Mouse (Mus musculus) limb, embryonic 15.5 days (tissue): ENCODE measurements around the gene Gm26657. TPM values are rescaled to one million over a fixed set of nuclear protein-coding genes. Genes with fewer than 3 reads are reported as not detected.

Source experiments
- ATAC-seq: fragments of 200-750 bp; cut with Nextera tagmentation; 2 replicates; pipeline ENCODE4 v1.8.0; 2017; ENCODE audit warnings: low read depth, moderate TSS enrichment; ENCODE audit not compliant: insufficient number of reproducible peaks, low FRiP score, low TSS enrichment
- H3K27ac ChIP-seq: fragments of 300-500 bp; sonication (generic); 2 replicates; pipeline ENCODE4 v1.5.1; 2015; ENCODE audit warnings: moderate library complexity, mild to moderate bottlenecking, inconsistent platforms
- H3K27me3 ChIP-seq: fragments of 300-500 bp; sonication (generic); 2 replicates; pipeline ENCODE4 v1.6.1; 2015; ENCODE audit warnings: inconsistent platforms
- H3K36me3 ChIP-seq: fragments of 300-500 bp; sonication (generic); 2 replicates; pipeline ENCODE4 v1.6.1; 2015; ENCODE audit warnings: inconsistent platforms
- H3K4me1 ChIP-seq: fragments of 300-500 bp; sonication (generic); 2 replicates; pipeline ENCODE4 v1.6.1; 2015; ENCODE audit warnings: inconsistent platforms
- H3K4me2 ChIP-seq: fragments of 300-500 bp; sonication (generic); 2 replicates; pipeline ENCODE4 v1.6.1; 2015; ENCODE audit warnings: mild to moderate bottlenecking, inconsistent platforms
- H3K4me3 ChIP-seq: fragments of 300-500 bp; sonication (generic); 2 replicates; pipeline ENCODE4 v1.5.1; 2015; ENCODE audit warnings: mild to moderate bottlenecking, inconsistent platforms
- H3K9ac ChIP-seq: fragments of 300-500 bp; sonication (generic); 2 replicates; pipeline ENCODE4 v1.6.1; 2015; ENCODE audit warnings: inconsistent platforms
- H3K9me3 ChIP-seq: fragments of 300-500 bp; sonication (generic); 2 replicates; pipeline ENCODE4 v1.6.1; 2016; ENCODE audit warnings: inconsistent platforms
- WGBS: fragments of 180-500 bp; shearing (Covaris S2); methylation state at CpG from one replicate; pipeline ENCODE4 v1.1.7; 2015; 5-methylcytosine and 5-hydroxymethylcytosine counted together
- polyA plus RNA-seq: library from polyadenylated mRNA; unstranded; fragments of >200 nt; fragmentation: Nextera tagmentation; extraction: Ambion mirVana; gene quantifications from 2 replicates; pipeline ENCODE4 v1.2.1, GENCODE M21; 2015

Gene Gm26657
- polyA plus RNA-seq, 1 experiment from 2014 or later, result not detected

DNA sequence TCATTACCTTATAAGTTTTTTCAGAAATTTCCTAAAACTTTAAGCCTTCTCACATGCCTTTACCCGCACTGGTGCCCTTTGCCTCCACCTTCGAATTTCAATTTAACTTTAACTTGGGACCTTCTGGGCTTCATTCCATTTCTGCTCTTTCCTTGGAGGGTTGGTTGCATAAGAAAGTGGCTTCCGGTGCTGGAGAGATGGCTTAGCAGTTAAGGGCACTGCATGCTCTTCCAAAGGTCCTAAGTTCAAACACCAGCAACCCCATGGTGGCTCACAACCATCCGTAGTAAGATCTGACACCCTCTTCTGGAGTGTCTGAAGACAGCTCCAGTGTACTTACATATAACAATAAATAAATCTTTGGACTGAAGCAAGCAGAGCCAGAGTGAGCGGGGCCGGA, 16.6 kb upstream of the Gm26657 start:
- H3K36me3 ChIP-seq, result no peaks in the 10 kb centered on the region

DNA sequence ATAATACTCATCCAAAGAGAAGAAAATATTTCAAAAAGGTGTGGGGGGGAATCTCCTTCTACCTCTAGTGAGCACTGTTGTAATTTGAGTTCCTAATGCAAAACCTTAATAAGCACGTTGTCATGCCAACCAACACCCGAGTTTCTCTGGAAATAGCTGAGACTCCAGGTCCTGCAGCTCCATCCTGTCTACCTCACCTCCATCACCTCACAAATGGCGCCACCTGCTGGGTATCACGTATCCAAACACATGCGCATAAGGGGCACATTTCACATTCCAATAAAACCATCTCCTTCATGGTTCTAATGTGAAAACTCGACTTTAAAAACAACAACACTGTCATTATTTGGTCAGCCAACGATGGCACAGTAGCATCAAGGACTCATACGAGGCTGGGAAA, 14.0 kb upstream of the Gm26657 start:
- H3K36me3 ChIP-seq, result no peaks in the 10 kb centered on the region
- H3K4me3 ChIP-seq, result no peak overlapping the region
- no peak overlapping the region for H3K4me2 ChIP-seq
- H3K27me3 ChIP-seq, result no peaks in the 10 kb centered on the region
- WGBS, result 54% methylated on average over 8 of the region's 8 CpGs
- H3K4me1 ChIP-seq, result no peaks in the 10 kb centered on the region
- H3K9me3 ChIP-seq, result no peaks in the 10 kb centered on the region
- no peak overlapping the region for H3K9ac ChIP-seq
- H3K27ac ChIP-seq, result no peak overlapping the region
- ATAC-seq, result no peak

More for the DNA sequence above, 16.6 kb upstream of the Gm26657 start:
- Histone ChIP-seq H3K27me3 (no peaks in the 10 kb centered on the region), H3K4me1 (peaks cover 8% of the 10 kb centered on the region; the same call in 1 of the 2 replicates), H3K9ac (no peak overlapping the region), H3K4me3 (no peak overlapping the region), H3K27ac (no peak overlapping the region), H3K9me3 (no peaks in the 10 kb centered on the region), H3K4me2 (no peak overlapping the region)
- ATAC-seq, result no peak
- WGBS, result 91% methylated on average over 6 of the region's 6 CpGs

DNA sequence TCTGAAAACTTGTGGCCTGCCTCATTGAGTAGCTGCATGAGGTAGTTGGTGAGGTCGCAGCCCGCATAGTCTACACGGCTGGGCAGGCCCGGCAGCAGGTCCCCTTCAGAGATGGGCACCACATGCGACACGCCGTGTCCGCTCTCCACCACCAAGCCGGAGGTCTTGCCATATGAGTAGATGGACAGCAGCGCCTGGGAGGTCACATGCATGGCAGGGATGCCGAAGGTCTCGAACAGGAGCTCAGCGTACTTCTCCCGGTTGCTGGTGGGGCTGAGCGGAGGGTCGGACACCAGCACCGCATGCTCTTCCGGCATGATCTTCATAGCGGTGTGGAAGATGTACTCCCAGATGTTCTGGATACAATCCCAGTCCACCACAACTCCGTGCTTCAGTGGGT, 741 bp downstream of the Gm26657 start:
- ATAC-seq, result no peak

DNA sequence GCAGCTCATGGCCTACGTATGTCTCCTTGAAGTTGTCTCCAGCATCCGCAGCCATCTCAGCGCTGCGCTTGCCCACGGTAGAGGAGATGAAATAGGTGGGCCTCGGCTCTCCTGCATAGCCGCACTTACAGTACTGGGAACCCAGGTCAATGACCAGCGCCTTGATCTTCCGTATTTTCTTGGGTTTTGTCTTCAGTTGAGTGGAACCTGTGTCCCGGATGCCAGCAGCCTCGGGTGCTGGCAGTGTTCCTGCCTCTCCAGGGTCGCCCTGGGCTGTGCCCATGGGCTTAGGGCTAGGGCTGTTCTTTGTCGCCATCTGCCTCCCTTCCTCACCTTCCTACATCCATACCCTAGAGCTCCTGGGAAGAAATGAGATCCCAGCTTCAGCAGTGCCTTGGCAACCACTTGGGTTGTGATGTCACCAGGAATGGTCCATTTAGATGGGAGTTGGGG, 1.2 kb downstream of the Gm26657 start, which contains the start of gene Actl7b:
TSS of gene Actl7b (minus strand) at position 403 of the 453 bp plus-strand sequence.
- H3K36me3 ChIP-seq, result peaks cover 22% of the 10 kb centered on the region; the same call in 1 of the 2 replicates
- no peaks in the 10 kb centered on the region for H3K4me1 ChIP-seq
- no peak within 1 kb of the TSS for H3K27ac ChIP-seq
- ATAC-seq, result no peak
- no peak within 1 kb of the TSS for H3K4me3 ChIP-seq
- H3K9ac ChIP-seq, result no peak within 1 kb of the TSS
- no peaks in the 10 kb centered on the region for H3K27me3 ChIP-seq
- H3K9me3 ChIP-seq, result no peaks in the 10 kb centered on the region
- WGBS, result 91% methylated on average over 13 of the region's 13 CpGs
- no peak within 1 kb of the TSS for H3K4me2 ChIP-seq

More for the DNA sequence above, 741 bp downstream of the Gm26657 start:
- Histone ChIP-seq H3K4me2 (no peak overlapping the region), H3K9me3 (no peaks in the 10 kb centered on the region), H3K36me3 (peaks cover 17% of the 10 kb centered on the region; the same call in 1 of the 2 replicates), H3K4me1 (no peaks in the 10 kb centered on the region), H3K9ac (no peak overlapping the region), H3K27me3 (no peaks in the 10 kb centered on the region), H3K27ac (no peak overlapping the region), H3K4me3 (no peak overlapping the region)
- 94% methylated on average over 20 of the region's 20 CpGs for WGBS

DNA sequence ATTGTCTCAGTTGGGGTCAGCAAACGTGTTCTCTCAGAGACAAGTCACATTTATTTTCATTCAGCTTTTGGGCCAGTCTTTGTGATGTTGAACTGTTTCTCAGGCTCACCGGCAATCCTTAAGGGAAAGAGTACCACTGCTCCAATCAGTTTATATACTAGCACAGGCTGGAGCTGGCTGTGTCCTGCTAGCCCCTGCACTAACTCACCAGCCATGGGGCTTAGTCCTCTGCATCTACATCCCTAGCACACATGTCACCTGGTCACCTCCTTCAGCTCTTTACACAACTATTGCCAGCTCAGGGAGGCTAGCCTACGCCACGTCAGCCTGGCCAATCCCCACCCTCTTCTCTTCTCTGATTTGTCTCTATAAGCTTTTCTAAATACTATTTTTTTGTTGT, 2.8 kb downstream of the Gm26657 start:
- Histone ChIP-seq H3K27ac (no peak overlapping the region), H3K4me2 (no peak overlapping the region), H3K27me3 (no peaks in the 10 kb centered on the region), H3K36me3 (peaks cover 37% of the 10 kb centered on the region), H3K4me1 (no peaks in the 10 kb centered on the region), H3K9ac (no peak overlapping the region), H3K9me3 (no peaks in the 10 kb centered on the region), H3K4me3 (no peak overlapping the region)
- ATAC-seq, result no peak
- WGBS, result 80% methylated on average over 4 of the region's 4 CpGs

DNA sequence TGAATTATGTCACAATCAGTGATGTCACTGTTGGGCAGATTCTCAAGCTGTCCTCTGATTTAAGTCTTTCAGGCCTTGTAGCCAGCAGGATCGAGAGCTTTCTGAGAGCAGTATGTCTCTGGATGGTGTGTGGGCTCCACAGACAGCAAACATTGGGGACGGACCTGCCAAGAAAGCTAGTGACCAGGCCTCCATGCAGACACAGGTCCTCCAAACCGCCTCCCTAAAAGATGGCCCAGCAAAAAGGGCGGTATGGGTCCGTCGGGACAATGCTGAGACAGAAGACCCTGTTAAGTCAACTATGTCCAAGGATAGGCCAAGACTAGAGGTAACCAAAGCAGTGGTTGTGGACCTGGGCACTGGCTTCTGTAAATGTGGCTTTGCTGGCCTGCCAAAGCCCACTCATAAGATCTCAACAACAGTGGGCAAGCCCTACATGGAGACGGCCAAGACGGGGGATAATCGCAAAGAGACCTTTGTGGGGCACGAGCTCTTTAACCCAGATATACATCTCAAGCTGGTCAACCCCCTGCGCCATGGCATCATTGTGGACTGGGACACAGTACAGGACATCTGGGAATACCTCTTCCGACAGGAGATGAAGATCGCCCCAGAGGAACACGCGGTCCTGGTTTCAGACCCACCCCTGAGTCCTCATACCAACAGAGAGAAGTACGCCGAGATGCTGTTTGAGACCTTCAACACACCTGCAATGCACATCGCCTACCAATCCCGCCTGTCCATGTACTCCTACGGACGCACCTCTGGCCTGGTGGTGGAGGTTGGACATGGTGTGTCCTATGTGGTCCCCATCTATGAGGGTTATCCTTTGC, 3.7 kb downstream of the Gm26657 start, which contains the start of gene Actl7a:
TSS of gene Actl7a (plus strand) at position 51 of the 833 bp plus-strand sequence.
- 96% methylated on average over 21 of the region's 21 CpGs for WGBS

DNA sequence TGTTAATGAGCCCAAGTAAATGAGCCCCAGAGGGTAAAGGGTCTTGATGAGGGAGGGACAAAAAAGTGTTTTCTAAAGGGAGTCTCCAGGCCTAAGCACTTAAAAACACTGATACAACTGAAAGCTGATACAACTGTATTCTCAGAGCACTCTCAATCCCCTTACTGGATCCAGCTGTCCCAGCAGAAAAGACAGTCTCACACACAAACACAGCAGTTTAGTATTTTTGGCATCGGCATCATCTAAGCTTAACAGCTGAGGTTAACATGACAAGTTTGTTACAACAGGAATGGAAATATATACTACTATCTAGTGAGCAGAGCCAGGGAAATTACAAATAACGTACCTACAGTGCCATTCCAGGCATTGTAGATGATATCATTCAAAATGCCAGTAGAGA, 6.5 kb downstream of the Gm26657 start:
- peaks cover 68% of the 10 kb centered on the region for H3K36me3 ChIP-seq

More for the DNA sequence above, 3.7 kb downstream of the Gm26657 start, which contains the start of gene Actl7a:
- ATAC-seq, result no peak
- H3K36me3 ChIP-seq, result peaks cover 43% of the 10 kb centered on the region
- H3K27ac ChIP-seq, result no peak within 1 kb of the TSS
- H3K9me3 ChIP-seq, result no peaks in the 10 kb centered on the region
- H3K27me3 ChIP-seq, result no peaks in the 10 kb centered on the region
- H3K4me1 ChIP-seq, result no peaks in the 10 kb centered on the region
- no peak within 1 kb of the TSS for H3K9ac ChIP-seq
- H3K4me2 ChIP-seq, result no peak within 1 kb of the TSS
- H3K4me3 ChIP-seq, result no peak within 1 kb of the TSS

DNA sequence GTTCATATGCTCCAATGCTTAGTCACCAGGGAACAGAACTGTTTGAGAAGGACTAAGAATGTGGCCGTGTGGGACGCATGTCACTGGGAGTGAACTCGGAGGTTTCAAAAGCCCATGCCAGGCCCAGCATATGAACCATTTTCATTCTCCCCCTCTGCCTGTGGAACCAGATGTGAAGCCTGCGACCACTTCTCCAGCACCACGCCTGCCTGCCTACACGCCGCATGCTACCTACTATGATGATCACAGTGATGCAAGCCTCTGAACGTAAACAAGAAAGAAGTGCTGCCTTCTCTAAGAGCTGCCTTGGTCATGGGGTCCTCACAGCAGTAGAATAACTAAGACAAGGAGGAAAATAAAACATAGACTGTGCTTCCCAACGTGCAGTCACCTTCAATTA, 7.6 kb downstream of the Gm26657 start:
- H3K4me1 ChIP-seq, result no peaks in the 10 kb centered on the region
- H3K9me3 ChIP-seq, result no peaks in the 10 kb centered on the region
- no peak overlapping the region for H3K4me3 ChIP-seq
- H3K9ac ChIP-seq, result no peak overlapping the region
- H3K4me2 ChIP-seq, result no peak overlapping the region
- H3K36me3 ChIP-seq, result peaks cover 77% of the 10 kb centered on the region
- H3K27me3 ChIP-seq, result no peaks in the 10 kb centered on the region
- H3K27ac ChIP-seq, result no peak overlapping the region
- 94% methylated on average over 9 of the region's 9 CpGs for WGBS
- no peak for ATAC-seq

More for the DNA sequence above, 6.5 kb downstream of the Gm26657 start:
- no peak overlapping the region for H3K4me2 ChIP-seq
- no peaks in the 10 kb centered on the region for H3K9me3 ChIP-seq
- no peaks in the 10 kb centered on the region for H3K27me3 ChIP-seq
- no peaks in the 10 kb centered on the region for H3K4me1 ChIP-seq
- no peak overlapping the region for H3K9ac ChIP-seq
- H3K4me3 ChIP-seq, result no peak overlapping the region
- no peak for ATAC-seq
- H3K27ac ChIP-seq, result no peak overlapping the region
- WGBS, result 86% methylated on average over 2 of the region's 2 CpGs

DNA sequence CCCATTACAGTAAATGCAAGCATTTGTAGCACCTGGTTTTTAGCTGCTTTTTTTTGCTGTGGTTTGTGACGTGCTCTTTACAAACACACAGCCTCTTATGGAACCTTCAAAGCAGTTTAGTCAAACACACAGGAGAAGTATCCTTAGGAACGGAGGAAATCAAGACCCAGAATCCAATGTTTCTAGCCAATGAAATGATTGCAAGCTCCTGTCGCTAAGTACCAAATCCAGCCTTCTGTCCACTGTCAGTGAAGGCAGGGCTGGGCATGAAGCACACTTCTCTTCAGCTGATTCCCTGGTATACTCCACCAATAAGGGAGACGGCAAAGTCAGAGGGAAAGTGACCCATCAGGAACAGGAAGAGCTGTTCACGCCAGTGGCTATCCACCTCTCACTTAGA, 16.2 kb downstream of the Gm26657 start:
- no peaks in the 10 kb centered on the region for H3K9me3 ChIP-seq
- no peak overlapping the region for H3K4me3 ChIP-seq
- no peak overlapping the region for H3K4me2 ChIP-seq
- H3K9ac ChIP-seq, result no peak overlapping the region
- no peak overlapping the region for H3K27ac ChIP-seq
- 95% methylated on average over 5 of the region's 5 CpGs for WGBS
- peaks cover 90% of the 10 kb centered on the region for H3K36me3 ChIP-seq
- no peak for ATAC-seq
- H3K27me3 ChIP-seq, result no peaks in the 10 kb centered on the region
- no peaks in the 10 kb centered on the region for H3K4me1 ChIP-seq

DNA sequence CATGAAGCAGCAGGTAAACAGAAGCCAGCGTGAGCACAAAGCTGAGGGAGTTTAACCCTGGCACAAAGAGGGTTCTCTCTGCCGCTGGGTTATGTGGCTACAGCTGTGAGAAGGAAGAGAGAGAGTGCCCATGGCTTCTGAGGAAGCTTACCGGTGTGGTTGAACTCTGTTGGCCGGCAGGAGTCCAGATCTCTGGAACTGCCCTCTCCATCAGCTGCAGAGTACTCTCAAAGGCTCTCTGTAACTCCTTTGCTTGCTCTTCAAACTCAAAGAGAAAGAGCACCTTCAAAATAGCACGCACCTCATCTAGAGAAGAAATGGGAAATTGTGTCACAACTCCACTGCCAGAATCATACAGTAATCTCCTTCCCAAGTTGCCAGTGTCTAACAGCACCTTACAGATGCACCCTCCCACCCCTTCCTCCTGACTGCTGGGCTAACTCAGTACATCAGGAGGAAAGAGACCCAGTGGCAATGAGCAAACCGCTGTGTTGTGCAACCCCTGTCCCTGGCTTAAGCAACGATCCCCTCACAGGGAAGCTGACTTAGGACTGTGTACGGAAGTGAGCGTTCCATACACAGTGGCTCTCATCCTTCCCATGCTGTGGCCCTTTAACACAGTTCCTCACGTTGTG, 17.2 kb downstream of the Gm26657 start:
- Histone ChIP-seq H3K4me3 (no peak overlapping the region), H3K9ac (no peak overlapping the region), H3K36me3 (peaks cover 90% of the 10 kb centered on the region), H3K27me3 (no peaks in the 10 kb centered on the region), H3K4me2 (no peak overlapping the region), H3K27ac (no peak overlapping the region), H3K4me1 (no peaks in the 10 kb centered on the region), H3K9me3 (no peaks in the 10 kb centered on the region)
- WGBS, result 93% methylated on average over 10 of the region's 10 CpGs
- no peak for ATAC-seq

DNA sequence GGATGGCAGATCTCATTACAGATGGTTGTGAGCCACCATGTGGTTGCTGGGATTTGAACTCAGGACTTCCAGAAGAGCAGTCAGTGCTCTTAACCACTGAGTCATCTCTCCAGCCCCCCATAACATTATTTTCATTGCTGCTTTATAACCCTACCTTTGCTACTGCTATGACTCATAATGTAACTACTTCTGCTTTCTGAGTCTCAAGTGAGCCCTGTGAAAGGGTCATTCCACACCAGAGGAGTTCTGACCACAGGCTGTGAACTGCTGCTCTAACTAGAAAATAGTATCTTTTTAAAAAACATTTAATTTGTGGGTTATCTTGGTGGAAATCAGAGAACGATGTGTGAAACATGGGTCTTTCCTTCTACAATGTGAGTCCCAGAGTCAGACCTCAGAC, 17.8 kb downstream of the Gm26657 start:
- 92% methylated on average over 1 of the region's 1 CpGs for WGBS
- H3K9me3 ChIP-seq, result no peaks in the 10 kb centered on the region
- peaks cover 95% of the 10 kb centered on the region for H3K36me3 ChIP-seq
- H3K27me3 ChIP-seq, result no peaks in the 10 kb centered on the region
- H3K27ac ChIP-seq, result no peak overlapping the region
- H3K4me2 ChIP-seq, result no peak overlapping the region
- ATAC-seq, result no peak
- H3K9ac ChIP-seq, result no peak overlapping the region
- no peak overlapping the region for H3K4me3 ChIP-seq
- H3K4me1 ChIP-seq, result no peaks in the 10 kb centered on the region

DNA sequence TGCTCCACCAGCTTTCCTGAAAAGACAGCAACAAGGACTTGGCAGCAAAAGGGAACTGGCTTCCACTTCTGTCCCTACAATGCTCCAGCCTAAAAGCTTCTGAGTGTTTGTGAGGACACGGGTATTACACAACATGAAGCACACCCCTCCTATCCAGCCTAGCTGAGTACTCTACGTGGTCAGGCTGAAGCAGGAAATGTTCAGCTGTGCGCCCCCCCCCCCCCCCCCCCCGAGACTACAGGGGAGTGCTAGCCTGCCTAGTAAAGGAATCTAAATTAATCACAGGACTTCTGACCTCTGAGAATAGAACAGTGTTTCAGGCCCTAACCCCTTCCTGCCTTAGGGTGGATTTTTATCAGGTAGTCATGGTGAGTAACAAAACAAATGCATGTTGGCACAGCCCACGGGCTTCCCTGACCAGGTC, 28.0 kb downstream of the Gm26657 start:
- Histone ChIP-seq H3K36me3 (peaks cover 88% of the 10 kb centered on the region), H3K27me3 (no peaks in the 10 kb centered on the region), H3K27ac (no peak overlapping the region), H3K4me2 (no peak overlapping the region), H3K4me3 (no peak overlapping the region), H3K4me1 (no peaks in the 10 kb centered on the region), H3K9ac (no peak overlapping the region), H3K9me3 (no peaks in the 10 kb centered on the region)
- WGBS, result 75% methylated on average over 5 of the region's 5 CpGs
- ATAC-seq, result no peak
